Mouse (Mus musculus) bone marrow macrophage, adult 2 months (primary cell): ENCODE measurements around the gene Ptprk.

Experiments used
- CTCF ChIP-seq: IDR thresholded peaks from 2 replicates; pipeline ENCODE4 v1.5.1; 2012; ENCODE audit warnings: low read depth, mild to moderate bottlenecking, low read length, moderate library complexity
- POLR2A ChIP-seq: IDR thresholded peaks from 2 replicates; pipeline ENCODE4 v1.6.1; 2012; ENCODE audit warnings: mild to moderate bottlenecking, low read depth, low read length, borderline replicate concordance

DNA sequence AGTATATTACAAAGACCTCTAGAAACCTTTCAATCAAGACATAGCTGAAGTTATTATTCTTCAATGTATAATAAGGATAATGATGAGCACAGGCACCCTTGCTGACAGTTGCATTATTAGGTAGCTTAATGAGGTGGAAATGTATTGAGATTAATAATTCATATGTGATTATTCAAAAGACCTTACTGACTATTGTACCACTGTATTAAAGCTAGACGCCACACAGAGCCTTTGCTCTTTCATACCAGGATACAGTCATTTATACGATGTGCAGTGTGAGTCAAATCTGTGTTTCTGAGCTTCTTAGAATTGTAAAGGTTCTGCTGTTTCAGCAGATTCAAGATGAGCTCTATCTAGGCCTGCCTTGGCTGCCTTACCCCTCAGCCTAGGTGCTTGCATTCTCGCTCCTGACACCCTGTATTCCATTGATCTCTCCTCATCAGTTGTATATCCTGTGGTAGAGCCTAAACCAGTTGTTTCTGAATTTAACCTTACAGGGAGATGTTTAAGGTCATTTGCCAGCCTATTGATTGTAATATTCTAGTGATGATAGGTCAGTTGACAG lies 489.6 kb downstream of the Ptprk start:
- no peak for TF ChIP-seq POLR2A
- TF ChIP-seq CTCF: no peak
